Mouse (Mus musculus) mouse trophoblast stem cell (cell line): ENCODE measurements around the gene Ric1.

Experiments used
- in situ Hi-C, 2 experiments: fragments of 300-500 bp; cut with MseI, MboI; formaldehyde crosslinking; loops; 2 replicates in 1 of 2; 3 replicates in 1 of 2; pipeline ENCODE4 v1.15.1; 2025

Ric1 gene

DNA sequence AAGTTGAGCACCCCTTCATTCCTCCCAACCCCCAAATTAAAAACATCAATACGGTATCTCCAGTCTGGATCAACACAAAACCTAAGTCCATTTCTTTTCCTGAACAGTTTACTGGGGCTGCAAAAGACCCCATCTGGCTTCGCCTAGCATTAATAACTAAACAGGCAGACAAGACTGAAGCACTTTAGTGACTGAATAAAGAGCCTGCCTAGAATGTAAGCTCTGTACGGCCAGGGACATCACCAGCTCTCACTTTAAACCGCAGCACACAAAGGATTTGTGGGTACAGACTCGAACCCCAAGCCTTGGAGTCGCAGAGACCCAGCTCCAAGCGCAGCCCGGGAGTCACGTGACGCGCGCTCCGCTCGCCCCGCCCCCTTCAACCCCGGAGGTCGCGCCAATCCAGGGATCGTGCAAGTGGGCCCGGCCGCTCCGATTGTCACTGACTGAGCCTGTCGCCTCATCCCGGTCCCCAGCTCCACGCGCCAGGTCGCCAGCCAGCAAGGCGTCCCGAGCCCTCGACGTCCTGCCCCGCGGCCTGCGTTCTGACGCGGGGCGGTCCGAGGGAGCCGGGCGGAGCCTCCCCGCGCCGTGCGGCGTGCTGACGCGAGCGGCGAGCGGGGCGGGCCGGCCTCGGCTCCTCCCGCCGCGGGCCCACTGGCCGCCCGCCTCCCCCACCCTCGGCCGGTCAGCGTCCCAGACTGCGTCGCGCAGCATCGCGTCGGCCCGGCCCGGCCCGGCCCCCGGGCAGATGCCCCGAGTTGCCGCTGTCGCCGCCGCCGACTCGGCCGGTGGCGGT, at the start of gene Ric1:
Gene Ric1, plus strand, starts transcription at position 646 of the 799 bp plus-strand sequence.
- in situ Hi-C loops: no loop called here

DNA sequence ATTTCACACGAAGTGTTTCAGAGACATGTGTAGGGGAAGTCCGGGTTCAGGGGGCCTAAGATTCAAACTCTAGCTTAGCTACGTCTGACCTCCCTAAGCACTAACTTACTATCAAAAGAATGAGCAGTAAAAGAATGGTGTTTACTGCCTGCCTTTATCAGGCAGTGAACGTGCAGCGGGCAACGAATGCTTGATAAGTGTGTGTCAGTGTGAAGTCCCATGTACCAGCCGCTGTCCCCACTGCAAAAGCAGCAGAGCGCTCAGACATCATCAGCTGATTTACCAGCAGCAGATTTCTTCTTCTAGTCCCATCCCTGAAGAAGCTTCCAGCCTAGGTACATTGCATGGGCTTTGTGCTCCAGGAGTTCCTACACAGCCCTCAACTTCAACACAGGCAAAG, 49.7 kb upstream of the Ric1 start:
- in situ Hi-C loops: no loop called here

DNA sequence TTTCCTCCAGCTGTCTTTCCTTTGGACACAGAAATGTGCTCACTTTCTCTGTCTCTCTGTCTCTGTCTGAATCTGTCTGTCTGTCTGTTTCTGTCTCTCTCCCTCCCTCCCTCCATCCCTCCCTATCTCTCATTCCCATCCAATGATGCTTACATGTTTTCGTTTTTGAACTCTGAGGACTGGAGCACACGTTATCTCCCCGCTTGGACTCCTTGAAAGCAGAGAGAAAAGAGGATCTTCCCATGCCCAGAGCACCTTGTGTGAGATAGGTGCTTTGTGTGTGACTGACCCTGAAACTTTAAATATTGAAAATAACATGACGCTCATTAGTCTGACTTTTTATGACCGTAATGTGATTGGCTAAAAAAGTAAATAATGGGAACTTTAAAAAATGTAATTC, 49.1 kb upstream of the Ric1 start:
- in situ Hi-C loops: no loop called here

DNA sequence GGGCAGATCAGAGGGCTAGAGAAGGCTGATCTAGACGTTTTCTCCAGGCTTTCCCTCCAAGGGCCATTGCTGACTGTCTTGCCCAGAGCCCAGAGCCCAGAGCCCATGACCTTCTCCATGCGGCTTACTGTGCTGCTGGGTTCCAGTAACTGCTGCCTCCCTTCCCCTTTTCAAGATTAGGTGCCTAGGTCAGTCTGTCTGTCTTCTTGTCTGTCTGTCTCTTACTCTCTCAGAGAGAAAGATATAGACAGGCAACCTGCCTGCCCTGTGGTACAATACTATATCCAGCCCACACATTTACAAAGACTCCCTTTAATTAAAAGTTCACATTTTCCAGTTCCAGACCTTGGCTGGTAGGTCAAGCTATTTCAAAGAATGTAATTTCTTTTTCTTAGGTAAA, 47.3 kb upstream of the Ric1 start:
- in situ Hi-C loops: no loop called here

DNA sequence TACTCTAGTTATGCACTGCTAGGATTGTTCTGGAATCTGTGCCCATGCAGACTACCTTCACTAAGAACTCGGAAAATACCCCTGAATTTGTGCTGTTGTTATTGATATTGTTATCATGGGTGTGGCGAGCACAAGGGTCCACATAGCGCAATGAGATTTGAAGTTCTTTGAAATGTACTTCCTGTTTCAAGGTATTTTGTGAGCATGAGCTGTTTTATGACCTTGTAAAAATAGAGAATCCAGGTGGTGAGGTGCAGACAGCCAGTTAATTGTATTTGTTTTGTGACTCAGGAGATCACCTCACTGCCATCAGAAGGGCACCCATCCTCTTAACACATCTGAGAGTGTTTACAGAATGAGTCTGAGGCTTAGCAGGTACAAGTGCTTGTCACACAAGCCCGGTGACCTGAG, 46.9 kb upstream of the Ric1 start:
- in situ Hi-C loops: no loop called here

DNA sequence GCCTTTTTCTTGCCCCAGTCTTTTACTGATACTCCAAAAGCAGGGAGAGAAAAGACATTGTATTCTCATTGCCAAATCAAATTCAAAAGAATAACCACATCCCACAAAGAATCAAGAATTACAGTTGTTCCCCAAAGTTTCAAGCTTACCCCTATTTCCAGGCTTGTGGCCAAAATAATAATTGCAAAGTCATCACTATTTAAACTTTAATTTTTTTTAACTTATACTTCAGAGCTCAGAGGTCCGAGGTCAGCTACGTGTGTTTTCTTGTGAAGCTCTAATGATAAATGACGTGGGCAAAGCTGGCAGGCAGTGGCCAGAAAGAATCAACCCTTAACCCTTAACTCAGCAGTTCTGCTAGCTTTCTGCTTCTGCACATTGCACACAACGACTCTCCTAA, 43.5 kb upstream of the Ric1 start:
- in situ Hi-C loops: no loop called here

DNA sequence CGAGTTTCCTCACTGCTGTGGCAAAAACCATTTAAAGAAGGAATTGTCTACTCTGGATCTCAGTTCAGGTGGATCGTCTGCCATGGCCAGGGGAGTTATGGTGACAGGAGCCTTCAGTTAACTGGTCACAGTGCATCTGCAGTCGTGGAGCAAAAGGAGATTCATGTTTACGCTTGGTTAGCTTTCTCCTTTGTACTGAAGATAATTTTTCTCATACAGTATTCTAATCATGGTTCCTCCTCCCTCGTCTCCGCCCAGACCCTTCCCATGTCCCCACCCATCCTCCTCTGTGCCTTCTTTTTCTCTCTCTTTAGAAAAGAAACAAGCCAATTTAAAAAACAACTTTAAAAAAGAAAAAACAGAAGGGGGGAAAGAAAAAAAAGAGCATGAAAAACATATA, 40.5 kb upstream of the Ric1 start:
- in situ Hi-C loops: no loop called here

DNA sequence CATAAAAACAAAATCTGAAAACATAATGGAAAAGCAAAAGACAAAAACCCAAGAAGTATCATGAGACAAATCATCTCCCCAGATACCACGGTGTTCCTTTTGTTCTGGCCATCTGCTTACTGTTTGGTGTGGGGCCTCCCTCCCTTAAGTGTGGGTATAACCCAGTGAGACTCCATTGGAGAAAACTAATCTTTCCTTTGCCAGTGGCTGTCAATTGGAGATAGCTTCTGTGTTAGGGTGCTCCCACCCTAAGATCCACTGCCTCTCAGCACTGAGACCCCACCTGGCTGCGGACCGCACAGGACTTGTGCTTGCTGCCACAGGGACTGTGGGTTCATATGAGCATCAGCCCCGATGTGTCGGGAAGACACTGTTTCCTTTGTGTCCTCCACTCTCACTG, 39.9 kb upstream of the Ric1 start:
- in situ Hi-C loops: no loop called here

DNA sequence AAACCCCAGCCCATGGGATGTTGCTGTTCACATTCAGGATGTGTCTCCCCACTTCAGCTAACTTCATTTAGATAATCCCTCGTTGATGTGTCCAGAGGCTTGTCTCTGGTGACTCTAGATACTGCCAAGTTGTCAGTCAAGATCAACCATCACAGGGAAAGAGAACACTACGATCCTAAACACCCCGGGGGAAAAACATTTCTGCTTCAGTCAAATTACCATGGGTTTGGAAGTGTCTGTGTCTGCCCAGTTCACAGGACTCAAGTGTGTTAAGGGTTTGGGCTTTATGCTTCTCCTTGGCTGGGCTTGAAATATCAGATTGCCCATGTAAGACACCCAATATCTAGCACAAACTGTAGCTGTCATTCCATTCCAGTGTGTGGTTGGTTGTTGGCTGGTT, 39.4 kb upstream of the Ric1 start:
- in situ Hi-C loops: no loop called here

DNA sequence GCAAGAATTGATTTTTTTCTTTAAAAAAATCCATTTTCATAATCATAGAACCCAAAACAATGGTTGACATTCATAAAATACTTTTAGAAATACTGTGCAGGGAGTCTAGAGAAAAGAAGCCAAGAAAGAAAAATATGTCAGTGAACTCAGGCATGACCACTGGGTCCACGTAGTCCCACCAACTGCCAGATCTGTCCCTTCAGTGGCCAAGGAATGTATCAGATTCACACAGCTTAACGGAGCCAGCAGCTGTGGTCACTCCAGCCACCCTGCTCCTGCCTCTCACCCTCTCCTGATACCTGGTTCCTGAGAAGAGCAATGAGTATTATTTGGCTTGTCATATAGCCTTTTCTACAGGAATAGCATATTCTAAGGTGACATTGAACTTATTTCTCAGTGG, 38.7 kb upstream of the Ric1 start:
- in situ Hi-C loops: no loop called here

DNA sequence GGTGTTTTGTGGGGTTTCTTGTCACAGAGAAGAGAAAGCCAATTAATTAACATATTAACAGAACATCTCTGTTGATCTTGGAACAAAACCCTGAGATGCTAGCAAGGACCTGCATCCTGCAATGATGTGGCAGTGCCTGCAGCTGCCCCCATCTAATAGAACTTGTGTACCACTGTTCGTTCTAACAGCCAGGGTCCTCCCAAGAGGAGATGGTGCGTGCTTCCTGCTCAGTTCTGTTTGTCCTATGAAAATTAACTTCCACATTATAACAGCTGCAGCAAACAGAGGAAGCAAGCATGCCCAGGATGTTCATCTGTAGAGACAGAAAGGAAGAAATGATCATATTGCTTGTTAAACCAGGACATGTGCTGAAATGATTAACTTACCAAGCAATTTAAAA, 37.5 kb upstream of the Ric1 start:
- in situ Hi-C loops: no loop called here

DNA sequence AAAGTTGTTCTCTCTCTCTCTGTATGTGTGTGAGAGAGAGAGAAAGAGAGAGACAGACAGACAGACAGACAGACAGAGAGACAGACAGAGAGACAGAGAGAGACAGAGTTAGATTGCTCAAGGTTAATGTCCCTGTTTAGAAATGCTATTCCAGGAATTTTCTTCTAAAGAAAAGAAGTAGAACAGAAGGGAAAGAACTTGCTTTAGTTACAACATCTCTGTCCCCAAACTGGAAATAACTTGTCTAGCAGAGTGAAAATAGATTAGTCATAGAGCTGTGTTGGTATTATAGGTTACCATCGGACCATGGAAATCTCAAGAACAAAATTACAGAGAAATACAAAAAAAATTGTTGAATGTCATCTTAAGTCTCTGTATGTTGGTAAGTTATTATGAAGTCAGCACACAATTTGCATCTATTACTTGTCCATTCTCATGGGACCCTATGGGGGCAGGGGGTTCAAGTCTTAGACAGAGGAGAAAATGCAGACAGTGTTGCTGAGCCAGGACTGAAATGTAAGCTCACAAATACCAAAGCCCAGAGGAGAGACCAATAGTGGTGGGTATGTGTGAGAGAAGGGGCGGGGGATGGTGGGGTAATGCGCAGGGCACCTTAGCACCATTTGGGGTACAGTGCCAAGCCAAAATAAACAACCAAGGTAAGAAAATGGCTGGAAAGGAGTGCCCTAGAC, 36.7 kb upstream of the Ric1 start:
- in situ Hi-C loops: no loop called here

DNA sequence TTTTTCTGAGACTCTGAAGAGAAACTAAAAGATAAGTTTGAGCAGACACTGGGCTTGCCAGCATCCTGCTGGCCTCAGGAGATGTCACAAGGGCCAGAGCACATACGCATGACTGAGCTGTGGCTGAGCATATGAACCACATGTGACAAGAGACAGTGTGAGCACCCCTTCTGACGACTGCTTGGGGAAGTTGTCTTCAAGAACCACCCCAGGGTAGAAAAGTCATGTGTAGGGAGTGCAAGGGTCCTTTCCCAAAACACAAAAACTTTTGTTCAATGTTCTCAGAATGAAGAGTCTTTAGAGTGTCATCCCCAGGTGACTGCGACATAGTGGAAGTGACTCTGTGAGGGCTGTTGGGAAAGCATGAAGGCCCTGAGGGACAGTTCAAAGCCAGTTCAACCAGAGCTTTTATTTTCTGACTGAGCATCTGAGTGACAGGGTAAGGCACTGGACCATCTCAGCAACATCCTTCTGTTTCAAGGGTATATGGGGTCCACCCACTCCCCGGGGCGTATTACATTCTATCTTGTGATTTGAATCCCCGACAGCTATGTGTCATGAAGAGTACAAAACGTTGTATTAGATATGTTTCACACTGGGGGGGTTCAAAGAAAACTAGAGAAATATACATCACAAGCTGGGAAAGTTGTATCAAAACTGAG, 35.4 kb upstream of the Ric1 start:
- in situ Hi-C loops: no loop called here

DNA sequence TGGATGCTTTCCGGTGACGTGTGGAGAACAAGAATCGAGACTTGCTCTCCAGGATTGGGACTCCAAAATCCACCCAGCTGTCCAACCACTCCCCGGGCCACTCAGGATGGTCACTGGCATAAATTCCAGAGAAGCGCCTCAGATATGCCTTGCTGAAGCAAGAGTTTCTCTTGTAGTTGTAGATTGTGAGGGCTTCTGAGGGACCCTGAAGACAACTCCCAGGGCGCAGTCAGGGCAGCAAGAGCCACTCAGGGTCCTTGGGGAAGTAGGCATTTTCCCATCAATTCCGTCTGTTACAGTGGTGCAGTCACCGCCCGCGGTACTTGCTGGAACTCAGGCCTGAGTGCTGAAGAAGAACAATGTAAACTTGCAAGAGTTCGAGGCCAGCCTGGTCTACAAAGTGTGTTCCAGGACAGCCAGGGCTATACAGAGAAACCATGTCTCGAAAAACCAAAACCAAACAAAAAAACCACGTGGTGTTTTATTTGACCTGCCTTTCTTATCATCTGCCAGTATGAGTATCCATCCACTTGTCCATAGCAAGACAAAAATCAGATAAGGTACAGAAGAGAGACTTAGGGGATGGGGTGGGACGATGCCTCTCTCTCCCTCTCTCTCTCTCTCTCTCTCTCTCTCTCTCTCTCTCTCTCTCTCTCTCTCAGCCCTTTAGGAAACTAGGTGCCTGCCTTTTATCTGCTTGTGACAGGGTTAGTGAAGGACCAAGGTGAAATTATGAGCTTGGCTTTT, 34.6 kb upstream of the Ric1 start:
- in situ Hi-C loops: no loop called here

DNA sequence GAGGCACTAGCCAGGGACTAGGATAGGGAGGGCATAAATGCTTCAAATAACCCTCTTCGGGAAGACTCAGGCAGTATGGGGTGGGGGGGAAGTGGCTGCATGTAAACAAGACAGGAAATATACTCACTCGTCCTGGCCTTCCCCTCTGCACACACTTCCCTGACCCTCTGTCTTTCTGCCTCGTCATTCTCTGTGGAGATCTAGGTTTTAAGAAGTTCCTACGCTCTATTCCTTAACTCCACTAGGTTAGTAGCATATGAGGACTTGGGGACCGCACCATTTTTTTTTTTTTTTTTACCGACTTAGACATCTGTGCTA, 34.0 kb upstream of the Ric1 start:
- in situ Hi-C loops: no loop called here

DNA sequence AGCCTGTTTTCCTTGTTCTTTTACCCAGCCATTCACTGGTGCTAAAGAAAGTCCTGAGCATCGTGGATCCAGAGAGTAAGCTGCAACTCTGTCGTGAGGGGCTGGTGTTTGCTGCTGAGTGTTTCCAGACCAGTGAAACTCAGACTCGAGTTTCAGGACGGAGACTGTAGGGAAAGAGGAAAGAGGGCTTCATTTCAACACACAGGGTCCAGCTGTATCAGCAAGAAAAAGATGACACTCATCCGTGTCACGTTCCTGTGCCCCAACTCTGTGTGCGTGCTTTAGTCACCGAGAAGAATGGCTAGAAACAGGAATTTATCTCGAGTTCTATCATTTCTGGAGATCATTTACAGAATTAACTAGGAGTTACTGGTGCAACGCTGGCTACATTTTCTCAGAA, 33.7 kb upstream of the Ric1 start:
- in situ Hi-C loops: no loop called here

DNA sequence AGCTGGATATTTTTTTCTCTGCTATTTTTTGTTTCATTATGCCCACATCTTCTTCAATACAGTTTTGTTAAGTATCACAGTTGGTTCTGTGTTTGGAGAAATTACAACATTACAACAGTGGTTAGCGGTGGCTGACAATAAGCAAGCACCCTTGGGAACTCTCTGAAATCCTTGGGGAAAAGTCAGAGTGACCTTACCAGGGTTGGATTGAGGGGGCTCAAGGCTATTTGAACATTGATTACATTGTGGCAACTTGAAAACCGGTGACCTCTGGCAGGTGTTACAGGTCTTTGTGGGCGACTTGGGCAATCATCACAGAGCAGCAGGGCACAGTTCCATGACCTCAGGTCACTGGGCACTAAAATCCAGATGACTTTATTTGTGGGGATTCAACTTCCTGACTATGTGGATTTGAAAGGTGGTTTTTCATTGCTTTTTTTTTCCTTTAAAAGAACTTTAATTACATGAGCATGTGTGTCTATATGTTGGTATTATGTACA, 32.2 kb upstream of the Ric1 start:
- in situ Hi-C loops: loop anchor here (10.0 kb wide), 1 partner anchor 125 kb away; the partner anchor contains the start of genes Cd274 (in 2 of the 2) and Plgrkt (in 2 of the 2)

DNA sequence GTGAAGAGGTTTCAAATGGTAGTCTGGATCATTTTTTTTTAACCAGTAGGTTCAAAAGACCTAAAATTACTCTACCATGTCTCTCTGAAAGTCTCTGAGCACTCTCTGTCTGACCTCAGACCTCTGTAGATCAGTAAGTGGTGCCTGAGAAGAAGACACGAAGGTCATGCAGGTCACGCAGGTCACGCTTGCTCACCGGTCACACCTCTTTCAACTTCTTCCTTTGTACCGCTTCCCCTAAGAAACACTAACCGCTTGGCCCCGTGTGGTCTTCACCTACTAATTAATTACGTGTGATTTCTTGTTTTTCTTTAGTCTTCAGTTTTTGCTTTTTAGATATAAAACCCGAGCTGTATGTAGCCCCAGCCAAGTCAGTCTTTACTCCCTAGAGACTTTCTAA, 30.6 kb upstream of the Ric1 start:
- in situ Hi-C loops: loop anchor here (10.0 kb wide), 1 partner anchor 127 kb away; the partner anchor contains the start of genes Cd274 (in 2 of the 2) and Plgrkt (in 2 of the 2)

DNA sequence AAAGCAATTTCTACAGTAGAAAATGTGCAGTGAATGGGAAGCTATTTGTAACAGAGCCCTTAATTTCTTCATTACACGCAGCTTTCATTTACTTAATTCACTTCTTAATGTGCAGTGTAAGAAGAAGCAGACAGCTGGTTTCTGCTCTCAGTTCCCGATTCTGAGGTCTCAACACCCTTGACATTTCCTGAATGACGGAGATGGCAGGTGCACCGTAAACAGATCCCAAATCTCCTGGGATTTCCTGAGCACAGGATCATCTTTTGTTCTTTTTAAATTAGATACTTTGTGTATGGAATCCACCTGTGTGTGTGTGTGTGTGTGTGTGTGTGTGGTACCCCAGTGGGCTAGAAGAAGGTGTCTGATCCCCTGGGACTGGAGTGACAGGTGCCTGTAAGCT, 27.6 kb upstream of the Ric1 start:
- in situ Hi-C loops: loop anchor here (10.0 kb wide), 1 partner anchor 130 kb away; the partner anchor contains the start of genes Cd274 (in 2 of the 2) and Plgrkt (in 2 of the 2)

DNA sequence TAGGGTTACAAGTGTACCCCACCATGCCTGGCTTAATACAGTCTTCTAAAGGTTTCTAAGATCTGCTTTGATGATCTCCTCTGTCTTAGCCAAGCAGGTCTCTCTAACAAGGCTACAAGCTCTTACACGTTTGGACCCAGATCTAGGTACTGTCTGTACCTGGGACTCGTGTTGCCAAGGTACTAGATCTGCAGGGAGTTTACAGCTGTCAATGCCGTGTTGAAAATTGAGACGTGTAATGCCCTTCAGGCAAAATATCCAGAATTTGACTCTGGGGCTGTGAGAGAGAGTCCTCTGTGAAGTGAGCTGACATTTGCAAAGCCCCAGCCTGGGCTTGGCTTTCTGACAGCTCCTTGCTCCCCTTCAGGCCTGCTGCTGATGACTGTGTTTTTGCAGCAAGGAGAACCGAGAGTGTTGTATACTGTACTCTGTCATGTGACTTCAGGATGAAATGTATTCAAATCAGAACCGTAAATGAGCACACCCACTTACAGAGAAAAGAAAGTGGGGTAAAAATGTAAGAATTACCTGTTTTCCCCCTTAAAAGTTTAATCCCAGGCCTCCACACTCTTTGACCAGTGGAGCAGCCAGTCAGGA, 26.0 kb upstream of the Ric1 start:
- in situ Hi-C loops: loop anchor here (10.0 kb wide), 1 partner anchor 131 kb away; the partner anchor contains the start of genes Cd274 (in 2 of the 2) and Plgrkt (in 2 of the 2)
